Mouse (Mus musculus) brain, embryonic 14.5 days (tissue): ENCODE data around the gene Fbxo42.

ENCODE experiments used
- CTCF ChIP-seq: fragments of 200-500 bp; IDR thresholded peaks from 2 replicates; pipeline ENCODE4 v1.5.1; 2012; ENCODE audit warnings: inconsistent platforms, mild to moderate bottlenecking, moderate library complexity, borderline replicate concordance; ENCODE audit not compliant: insufficient read depth, insufficient read length; ENCODE audit errors: extremely low read depth
- POLR2A ChIP-seq: fragments of 200-500 bp; IDR thresholded peaks from 2 replicates; pipeline ENCODE4 v1.6.1; 2012; ENCODE audit warnings: mild to moderate bottlenecking, inconsistent platforms, borderline replicate concordance; ENCODE audit not compliant: poor library complexity, insufficient read depth, insufficient read length, severe bottlenecking; ENCODE audit errors: extremely low read depth

DNA sequence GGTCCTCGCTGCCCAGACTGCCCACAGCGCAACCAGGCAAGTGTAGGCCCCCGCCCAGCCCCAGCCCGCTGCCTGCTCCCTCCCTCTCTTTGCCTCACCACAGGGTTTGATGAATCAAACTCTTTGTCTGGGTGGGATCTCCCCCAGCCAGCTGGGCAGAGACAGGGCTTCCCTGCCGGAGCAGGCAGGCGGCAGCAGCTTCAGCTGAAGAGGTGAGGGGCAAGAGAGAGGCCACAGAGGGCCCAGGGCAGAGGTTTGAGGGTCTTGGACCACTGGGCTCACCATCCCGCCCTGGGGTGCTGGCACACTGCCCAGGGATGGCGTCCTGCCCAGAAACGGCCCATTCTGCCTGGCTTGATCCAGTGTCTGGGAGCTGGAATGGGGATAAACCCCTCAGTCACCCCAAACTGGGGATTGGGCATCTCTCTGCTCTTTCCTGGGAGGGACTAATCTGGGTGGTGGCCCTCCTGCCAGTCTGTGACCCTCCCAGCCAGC, 97.3 kb downstream of the Fbxo42 start:
- no peak for TF ChIP-seq CTCF
- no peak for TF ChIP-seq POLR2A
